Mouse (Mus musculus) granulocyte monocyte progenitor cell, adult 5-6 weeks (primary cell): ENCODE data around the gene Zbp1. TPM values are rescaled to one million over a fixed set of nuclear protein-coding genes. Genes with fewer than 3 reads are reported as not detected.

Experiments used
- ATAC-seq: replicated peaks from 2 replicates; pipeline ENCODE4 v1.8.0; 2016; ENCODE audit warnings: mild to moderate bottlenecking, moderate TSS enrichment, inconsistent platforms; ENCODE audit not compliant: poor library complexity, severe bottlenecking
- total RNA-seq, 2 experiments: library from RNA; stranded (forward) in 1 of 2; stranded (reverse) in 1 of 2; fragments of 200-712, 200-1000 nt in 1 of 2; fragments of >200 nt in 1 of 2; fragmentation: Nextera tagmentation in 1 of 2; gene quantifications; 2 replicates each; pipeline ENCODE4 v1.2.3; 2014 to 2017

Gene Zbp1
- total RNA-seq, 2 experiments from 2014 or later, result 5.0 to 5.3 TPM

GRCm38 (mm10) chr2:173247911-173248310 is 29.2 kb upstream of the Zbp1 start:
- ATAC-seq, result no peak

- no peak for ATAC-seq
Measured at GRCm38 (mm10) chr2:173247197-173247596, 28.5 kb upstream of the Zbp1 start.

- no peak for ATAC-seq
Measured at GRCm38 (mm10) chr2:173246688-173247087, 28.0 kb upstream of the Zbp1 start.

- ATAC-seq, result no peak
Measured at GRCm38 (mm10) chr2:173245258-173245657, 26.5 kb upstream of the Zbp1 start.

- ATAC-seq, result no peak
Measured at GRCm38 (mm10) chr2:173244108-173244507, 25.4 kb upstream of the Zbp1 start.

GRCm38 (mm10) chr2:173243616-173244015 is 24.9 kb upstream of the Zbp1 start:
- no peak for ATAC-seq

- ATAC-seq, result no peak
Measured at GRCm38 (mm10) chr2:173242874-173243273, 24.2 kb upstream of the Zbp1 start.

GRCm38 (mm10) chr2:173240738-173241137 is 22.0 kb upstream of the Zbp1 start:
- ATAC-seq, result no peak

GRCm38 (mm10) chr2:173238522-173238921 is 19.8 kb upstream of the Zbp1 start:
- no peak for ATAC-seq

GRCm38 (mm10) chr2:173235435-173236332 is 17.0 kb upstream of the Zbp1 start:
- ATAC-seq, result no peak

GRCm38 (mm10) chr2:173232766-173233099 is 14.0 kb upstream of the Zbp1 start:
- ATAC-seq, result no peak

GRCm38 (mm10) chr2:173232065-173232765 is 13.5 kb upstream of the Zbp1 start:
- ATAC-seq, result no peak

- ATAC-seq, result peak; percentile 83
Measured at GRCm38 (mm10) chr2:173229578-173230224, 11.0 kb upstream of the Zbp1 start.

- no peak for ATAC-seq
Measured at GRCm38 (mm10) chr2:173228567-173228966, 9.8 kb upstream of the Zbp1 start.

GRCm38 (mm10) chr2:173226792-173227191 is 8.1 kb upstream of the Zbp1 start:
- ATAC-seq, result no peak

- ATAC-seq, result no peak
Measured at GRCm38 (mm10) chr2:173225906-173226305, 7.2 kb upstream of the Zbp1 start.

- no peak for ATAC-seq
Measured at GRCm38 (mm10) chr2:173224832-173225231, 6.1 kb upstream of the Zbp1 start.

- peak; percentile 67 for ATAC-seq
Measured at GRCm38 (mm10) chr2:173224097-173224496, 5.4 kb upstream of the Zbp1 start.

- no peak for ATAC-seq
Measured at GRCm38 (mm10) chr2:173223496-173223895, 4.8 kb upstream of the Zbp1 start.

- no peak for ATAC-seq
Measured at GRCm38 (mm10) chr2:173220754-173221153, 2.0 kb upstream of the Zbp1 start.
